Mouse (Mus musculus): Measurements from ENCODE around the gene Slc23a3. TPM values are rescaled to one million over a fixed set of nuclear protein-coding genes. Genes with fewer than 3 reads are reported as not detected.

The Slc23a3 gene
- polyA plus RNA-seq, 1 experiment from 2014 or later, result not detected

DNA sequence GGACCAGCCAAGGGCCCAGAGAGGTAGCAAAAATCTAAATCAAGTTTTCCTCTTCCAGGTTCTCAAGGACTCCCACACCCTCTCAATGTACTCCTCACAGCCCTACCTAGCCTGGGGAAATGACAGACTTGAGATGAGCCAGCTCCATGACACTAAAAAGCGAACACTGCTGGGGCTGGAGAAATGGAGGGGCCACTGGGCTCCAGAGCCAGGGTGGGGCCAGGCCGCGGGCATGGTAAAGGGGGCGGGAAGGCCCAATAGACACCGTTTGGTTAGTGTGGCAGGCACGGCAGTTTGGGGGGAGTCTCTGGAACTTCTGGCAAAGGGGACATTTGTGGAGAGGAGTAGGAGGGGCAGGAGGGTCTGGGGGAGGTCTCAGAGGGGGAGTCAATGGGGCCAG is 2.6 kb upstream of the Slc23a3 start:
- Histone ChIP-seq H3K4me2 (no peak overlapping the region; the same call in 1 of the 2 replicates), H3K9ac (replicated peaks) (no peak overlapping the region), H3K36me3 (peaks cover 50% of the 10 kb centered on the region), H3K27me3 (no peaks in the 10 kb centered on the region), H3K4me1 (replicated peaks) (peaks cover 9% of the 10 kb centered on the region), H3K27ac (no peak overlapping the region), H3K9me3 (no peaks in the 10 kb centered on the region), H3K4me3 (replicated peaks) (no peak overlapping the region)
- ATAC-seq (ENCODE audit: insufficient number of reproducible peaks, insufficient read depth, low FRiP score, low TSS enrichment, low read depth), result no peak
- WGBS, result 76% methylated on average over 6 of the region's 6 CpGs

DNA sequence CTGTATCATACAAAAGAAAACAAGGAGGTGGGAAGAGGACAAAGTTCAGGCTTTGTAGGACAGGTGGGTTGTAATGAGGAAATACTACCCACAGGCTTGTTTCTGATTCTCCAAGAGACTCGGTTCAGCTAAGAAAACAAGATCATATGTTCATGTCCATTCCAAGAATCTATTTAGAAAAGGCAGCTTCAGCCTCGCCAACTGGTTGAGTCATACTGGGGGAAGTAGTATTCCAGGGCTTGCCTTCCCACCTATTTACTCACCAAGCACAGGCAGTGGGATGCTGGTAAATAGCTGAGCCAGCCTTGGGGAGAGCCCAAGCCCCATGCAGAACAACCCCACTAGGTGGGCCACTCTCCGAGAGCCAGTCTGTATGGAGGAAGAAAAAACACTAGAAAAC is 5.0 kb downstream of the Slc23a3 start:
- Histone ChIP-seq H3K4me1 (replicated peaks) (peaks cover 7% of the 10 kb centered on the region), H3K36me3 (no peaks in the 10 kb centered on the region), H3K27me3 (peaks cover 4% of the 10 kb centered on the region; the same call in 1 of the 2 replicates), H3K9ac (replicated peaks) (no peak overlapping the region), H3K9me3 (no peaks in the 10 kb centered on the region), H3K4me3 (replicated peaks) (no peak overlapping the region), H3K27ac (no peak overlapping the region), H3K4me2 (no peak overlapping the region)
- WGBS, result 79% methylated on average over 3 of the region's 3 CpGs
- no peak for ATAC-seq (ENCODE audit: insufficient number of reproducible peaks, insufficient read depth, low FRiP score, low TSS enrichment, low read depth)

DNA sequence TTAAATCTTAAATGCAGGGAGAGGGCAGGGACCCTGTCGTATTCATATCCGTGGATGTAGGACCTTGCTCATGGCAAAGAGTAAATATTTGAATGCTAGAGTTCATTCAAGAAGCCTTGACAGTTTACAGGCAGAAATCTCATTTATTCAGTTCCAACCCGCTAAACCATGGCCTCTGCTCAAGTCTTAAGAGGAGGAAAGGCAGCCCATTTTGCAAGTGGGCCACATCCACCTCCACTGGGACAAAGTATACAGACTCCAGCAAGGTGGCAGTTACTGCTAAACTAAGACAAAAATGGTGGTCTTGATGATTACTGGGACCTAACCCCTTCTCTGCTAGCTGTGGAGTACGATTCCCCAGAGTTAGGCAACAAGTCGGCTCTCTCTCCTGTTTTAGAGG is 8.3 kb downstream of the Slc23a3 start:
- Histone ChIP-seq H3K36me3 (no peaks in the 10 kb centered on the region), H3K4me3 (replicated peaks) (peak overlapping the region; percentile 54), H3K9ac (replicated peaks) (peak overlapping the region; percentile 62; the same call in 1 of the 2 replicates), H3K27me3 (peaks cover 4% of the 10 kb centered on the region; the same call in 1 of the 2 replicates), H3K4me1 (replicated peaks) (peaks cover 7% of the 10 kb centered on the region), H3K4me2 (peak overlapping the region; percentile 54), H3K27ac (peak overlapping the region; percentile 97), H3K9me3 (no peaks in the 10 kb centered on the region)
- WGBS, result 36% methylated on average over 5 of the region's 5 CpGs
- no peak for ATAC-seq (ENCODE audit: insufficient number of reproducible peaks, insufficient read depth, low FRiP score, low TSS enrichment, low read depth)

DNA sequence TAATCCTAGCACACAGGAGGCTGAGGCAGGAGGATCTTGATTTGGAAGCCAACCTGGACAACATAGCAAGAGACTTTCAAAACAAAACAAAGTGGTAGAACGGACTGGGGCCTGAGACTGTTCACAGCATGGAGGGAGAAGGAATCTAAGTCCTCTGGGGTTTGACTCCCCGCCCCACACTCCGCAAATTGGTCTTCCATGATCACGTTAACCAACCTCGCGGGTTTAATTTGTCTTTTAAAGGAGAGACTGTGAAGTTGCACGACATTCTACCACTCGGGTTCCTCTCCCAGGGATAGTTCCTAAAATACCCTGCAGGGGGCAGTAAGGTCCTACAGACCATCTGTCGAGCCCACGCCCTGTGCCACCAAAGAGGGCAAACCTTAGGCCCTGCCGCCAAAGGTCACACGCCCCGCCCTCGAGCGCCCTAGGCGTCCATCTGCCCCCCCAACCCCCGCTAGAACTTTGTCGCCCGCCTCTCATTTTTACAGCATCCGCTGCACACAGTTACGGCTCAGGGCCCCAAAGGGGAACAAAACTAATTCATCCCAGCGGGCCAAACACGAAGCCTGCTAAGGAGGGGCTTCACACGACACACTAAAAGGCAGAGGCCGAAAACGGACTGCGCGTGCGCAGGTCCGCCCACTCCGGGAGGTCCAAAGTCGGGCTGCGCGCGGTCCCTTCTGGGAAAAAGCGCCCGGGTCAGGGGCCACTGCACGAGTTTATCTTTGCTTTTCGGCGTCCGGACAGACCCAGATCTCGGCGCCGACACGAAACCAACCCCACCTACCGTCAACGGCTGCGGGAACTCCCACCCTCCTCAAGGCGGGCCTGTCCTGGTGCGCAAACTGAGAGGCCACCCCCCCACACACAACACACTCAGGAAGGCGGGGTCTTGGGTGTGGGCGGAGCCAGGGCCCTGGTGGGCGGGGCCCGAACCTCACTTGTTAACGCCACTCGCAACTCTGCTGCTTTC is 9.1 kb downstream of the Slc23a3 start, which contains the start of gene Nhej1:
Gene Nhej1 (minus strand): TSS at position 855 of the 976 bp plus-strand sequence.
- Histone ChIP-seq H3K9me3 (no peaks in the 10 kb centered on the region), H3K9ac (replicated peaks) (peak within 1 kb of the TSS; percentile 62), H3K27ac (peak within 1 kb of the TSS; percentile 97), H3K36me3 (no peaks in the 10 kb centered on the region), H3K4me2 (peak within 1 kb of the TSS; percentile 54), H3K4me3 (replicated peaks) (peak within 1 kb of the TSS; percentile 54), H3K4me1 (replicated peaks) (peaks cover 7% of the 10 kb centered on the region), H3K27me3 (peaks cover 4% of the 10 kb centered on the region; the same call in 1 of the 2 replicates)
- peak; percentile 94 for ATAC-seq (ENCODE audit: insufficient number of reproducible peaks, insufficient read depth, low FRiP score, low TSS enrichment, low read depth)
- 1% methylated on average over 56 of the region's 56 CpGs for WGBS

DNA sequence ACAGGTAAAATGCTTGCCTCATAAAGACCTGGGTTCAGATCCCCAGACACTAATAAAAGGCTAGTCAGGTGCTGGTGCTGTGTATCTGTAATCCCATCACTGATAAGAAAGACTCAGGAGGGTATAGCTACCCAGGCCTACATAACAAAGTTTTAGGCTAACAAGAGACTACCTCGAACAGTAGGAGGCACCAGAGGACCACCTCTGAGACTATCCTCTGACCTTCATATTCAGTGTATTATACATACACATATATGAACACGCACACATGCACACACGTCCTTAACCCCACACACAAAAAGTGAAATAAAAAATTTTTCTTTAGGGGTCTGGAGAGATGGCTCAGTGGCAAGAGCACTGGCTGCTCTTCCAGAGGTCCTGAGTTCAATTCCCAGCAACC is 11.5 kb downstream of the Slc23a3 start:
- 73% methylated on average over 3 of the region's 3 CpGs for WGBS
- Histone ChIP-seq H3K9ac (replicated peaks) (no peak overlapping the region), H3K9me3 (no peaks in the 10 kb centered on the region), H3K4me3 (replicated peaks) (no peak overlapping the region), H3K27me3 (no peaks in the 10 kb centered on the region), H3K36me3 (no peaks in the 10 kb centered on the region), H3K4me2 (no peak overlapping the region), H3K4me1 (replicated peaks) (peaks cover 7% of the 10 kb centered on the region), H3K27ac (no peak overlapping the region)
- ATAC-seq (ENCODE audit: insufficient number of reproducible peaks, insufficient read depth, low FRiP score, low TSS enrichment, low read depth), result no peak

Other genes starting within 250 kb of the Slc23a3 start
- gene Fev, start 248.5 kb downstream of the Slc23a3 start, polyA plus RNA-seq (2016; fragmentation: Nextera tagmentation; extraction: Ambion mirVana), result 0.26 and 0.49 TPM in 2 replicates
- gene Cryba2, start 240.7 kb downstream of the Slc23a3 start, polyA plus RNA-seq (2016; fragmentation: Nextera tagmentation; extraction: Ambion mirVana), result not detected in 2 replicates
- gene Cfap65, start 198.3 kb downstream of the Slc23a3 start, polyA plus RNA-seq (2016; fragmentation: Nextera tagmentation; extraction: Ambion mirVana), result not detected in 2 replicates
- 3.3 and 6.5 TPM in 2 replicates for gene Ihh, start 182.2 kb downstream of the Slc23a3 start, polyA plus RNA-seq (2016; fragmentation: Nextera tagmentation; extraction: Ambion mirVana)
- gene Nhej1, start 8.7 kb downstream of the Slc23a3 start, polyA plus RNA-seq (2016; fragmentation: Nextera tagmentation; extraction: Ambion mirVana), result 12.0 and 12.1 TPM in 2 replicates
- 40.4 and 41.1 TPM in 2 replicates for gene Cnppd1, start 8.8 kb upstream of the Slc23a3 start, polyA plus RNA-seq (2016; fragmentation: Nextera tagmentation; extraction: Ambion mirVana)
- gene Retreg2, start 8.9 kb upstream of the Slc23a3 start, polyA plus RNA-seq (2016; fragmentation: Nextera tagmentation; extraction: Ambion mirVana), result 36.9 and 38.0 TPM in 2 replicates
- gene Zfand2b, start 34.8 kb upstream of the Slc23a3 start, polyA plus RNA-seq (2016; fragmentation: Nextera tagmentation; extraction: Ambion mirVana), result 34.9 and 37.1 TPM in 2 replicates
- gene Abcb6, start 46.5 kb upstream of the Slc23a3 start, polyA plus RNA-seq (2016; fragmentation: Nextera tagmentation; extraction: Ambion mirVana), result 36.3 and 41.1 TPM in 2 replicates
- 26.6 and 27.8 TPM in 2 replicates for gene Ankzf1, start 58.3 kb upstream of the Slc23a3 start, polyA plus RNA-seq (2016; fragmentation: Nextera tagmentation; extraction: Ambion mirVana)
- 22.0 and 24.1 TPM in 2 replicates for gene Atg9a, start 58.3 kb upstream of the Slc23a3 start, polyA plus RNA-seq (2016; fragmentation: Nextera tagmentation; extraction: Ambion mirVana)
- gene Glb1l, start 76.9 kb upstream of the Slc23a3 start, polyA plus RNA-seq (2016; fragmentation: Nextera tagmentation; extraction: Ambion mirVana), result 19.3 and 20.6 TPM in 2 replicates
- gene Stk16, start 76.9 kb upstream of the Slc23a3 start, polyA plus RNA-seq (2016; fragmentation: Nextera tagmentation; extraction: Ambion mirVana), result 131 and 134 TPM in 2 replicates
- gene Tuba4a, start 86.0 kb upstream of the Slc23a3 start, polyA plus RNA-seq (2016; fragmentation: Nextera tagmentation; extraction: Ambion mirVana), result 14.5 and 15.8 TPM in 2 replicates
- gene A630095N17Rik, start 98.2 kb upstream of the Slc23a3 start, polyA plus RNA-seq (2016; fragmentation: Nextera tagmentation; extraction: Ambion mirVana), result not detected in 2 replicates
- gene Dnajb2, start 102.5 kb upstream of the Slc23a3 start, polyA plus RNA-seq (2016; fragmentation: Nextera tagmentation; extraction: Ambion mirVana), result 40.7 and 42.8 TPM in 2 replicates
- gene Ptprn, start 130.6 kb upstream of the Slc23a3 start, polyA plus RNA-seq (2016; fragmentation: Nextera tagmentation; extraction: Ambion mirVana), result 0.20 and 0.35 TPM in 2 replicates
- gene Resp18, start 144.5 kb upstream of the Slc23a3 start, polyA plus RNA-seq (2016; fragmentation: Nextera tagmentation; extraction: Ambion mirVana), result 0.83 TPM in 1 of 2 replicates, not detected in the other
- gene Dnpep, start 184.1 kb upstream of the Slc23a3 start, polyA plus RNA-seq (2016; fragmentation: Nextera tagmentation; extraction: Ambion mirVana), result 111 TPM in 2 replicates
- 23.5 and 25.3 TPM in 2 replicates for gene Des, start 226.4 kb upstream of the Slc23a3 start, polyA plus RNA-seq (2016; fragmentation: Nextera tagmentation; extraction: Ambion mirVana)
- 30.4 and 30.7 TPM in 2 replicates for gene Speg, start 241.4 kb upstream of the Slc23a3 start, polyA plus RNA-seq (2016; fragmentation: Nextera tagmentation; extraction: Ambion mirVana)

Measured in limb, embryonic 12.5 days (tissue).